Comparison of ENCODE assay signal across 29 mouse cellular contexts in the genomic region with DNA sequence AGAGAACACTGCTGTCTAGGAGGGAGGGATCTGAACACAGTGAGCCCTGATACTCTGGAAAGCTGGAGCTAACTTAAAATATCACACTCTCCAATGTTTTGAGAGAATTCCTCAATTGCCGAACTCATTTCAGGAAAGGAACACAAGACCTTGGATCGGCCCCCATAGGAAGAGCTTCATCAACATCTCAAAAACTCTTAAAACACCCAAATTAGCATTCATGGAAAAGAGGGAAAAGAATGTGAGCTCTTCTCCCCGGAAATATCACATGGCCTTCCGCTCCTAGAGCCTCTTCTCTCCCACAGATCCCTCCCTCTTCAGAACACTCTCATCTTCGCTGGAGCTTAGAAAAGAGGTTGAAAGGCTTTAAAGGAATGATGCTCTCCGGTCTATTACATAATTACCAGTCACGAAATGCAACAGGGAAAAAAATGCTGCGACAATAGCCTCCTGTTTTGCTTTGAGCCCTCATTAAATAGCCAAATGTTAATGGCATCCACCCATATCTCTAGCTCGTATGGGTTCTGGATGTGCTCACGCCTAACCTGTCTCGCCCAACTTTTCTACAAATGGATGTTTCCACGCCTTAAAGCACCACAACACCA.
DNase-seq lines count a peak whose midpoint lies in the region; ATAC-seq and TF ChIP-seq lines count a peak whose summit lies in the region.
"Had no signal": no experiment of that assay in that cellular context is flagged by ENCODE, and none has a peak within 500 bp of the region (broad histone marks: within the 10 kb centered on the region; RNA-seq: fewer than 3 reads in every experiment).

No protein-coding gene starts in this region.

- H3K27ac ChIP-seq in layer of hippocampus, adult 2 months, result peak overlapping the region; percentile 4; the same call in 1 of the 2 replicates
- H3K27ac ChIP-seq in olfactory bulb, adult 2 months (ENCODE audit: insufficient read depth, low read depth, low read length), result peak overlapping the region; percentile 54
- H3K27ac ChIP-seq: forebrain, embryonic 13.5 days; gastrocnemius, adult 2 months; heart, adult 2 months; hindbrain, embryonic 14.5 days; liver, embryonic 12.5 days; midbrain, embryonic 13.5 days; stomach, postnatal 0 days had no signal

- no peak for ATAC-seq in megakaryocyte progenitor cell, adult 5-6 weeks (replicated peaks; ENCODE audit: poor library complexity)
- ATAC-seq: CD4-positive, CD25-positive, alpha-beta regulatory T cell, adult 4 months; intestine, postnatal 0 days; liver, postnatal 0 days; midbrain, embryonic 13.5 days had no signal

- TF ChIP-seq POLR2A in olfactory bulb, adult 2 months (IDR thresholded peaks at IDR 0.05; ENCODE audit: insufficient read depth, low read depth, low read length), result no peak

- no peak overlapping the region for H3K4me3 ChIP-seq in layer of hippocampus, adult 2 months
- no peak overlapping the region for H3K4me3 ChIP-seq in olfactory bulb, adult 2 months (ENCODE audit: insufficient read depth, low read depth, low read length)
- H3K4me3 ChIP-seq: forebrain, embryonic 13.5 days; gastrocnemius, adult 2 months; heart, adult 2 months; heart, embryonic 12.5 days; liver, embryonic 12.5 days; megakaryocyte, embryonic 14.5 days; midbrain, embryonic 13.5 days had no signal

- intact Hi-C loops in heart, postnatal 25 days (cut with DNase I), result no loop called here

- DNase-seq in heart, adult 11 months, result peak; percentile 78
- no peak for DNase-seq in heart, postnatal 25 days (ENCODE audit: low spot score)
- DNase-seq in layer of hippocampus, adult 2 months (ENCODE audit: low spot score in 2 of 2), result no peak
- DNase-seq in layer of hippocampus, adult 9-10 months (ENCODE audit: low spot score), result no peak
- peak; percentile 66 for DNase-seq in Muller cell, postnatal 12 days (ENCODE audit: inconsistent ontology term)
- DNase-seq in cerebellum, postnatal 36 days, result no peak
- DNase-seq: adrenal gland, postnatal 10 days; cerebellum, adult 11 months; cerebellum, adult 9-10 months; gastrocnemius, adult 2 months; gastrocnemius, postnatal 36 days; heart, adult 2 months; layer of hippocampus, postnatal 36 days; liver, postnatal 0 days; lung, postnatal 36 days; right cerebral cortex, postnatal 4 days; thymus, adult 18-20 months; thymus, postnatal 25 days had no signal

- 55% methylated on average over 12 of the region's 12 CpGs for WGBS in olfactory bulb, adult 2 months

- peaks cover 28% of the 10 kb centered on the region for H3K4me1 ChIP-seq in olfactory bulb, adult 2 months (ENCODE audit: control insufficient read depth, insufficient read depth, low read length)

- no peak for TF ChIP-seq CTCF in layer of hippocampus, adult 2 months (conservative IDR thresholded peaks at IDR 0.05)
- TF ChIP-seq CTCF in olfactory bulb, adult 2 months (IDR thresholded peaks at IDR 0.05; ENCODE audit: insufficient read depth, low read depth, low read length), result no peak

Comparison
In these comparisons a context has a peak if more than half of its experiments do, and no peak if none do; other contexts are left out.
1. DNase-seq: peak in heart, adult 11 months (single experiment) and Muller cell, postnatal 12 days (single experiment); none in heart, postnatal 25 days (single experiment), layer of hippocampus, adult 2 months (0 of 2), layer of hippocampus, adult 9-10 months (single experiment) and cerebellum, postnatal 36 days (0 of 2).